Mouse (Mus musculus): Measurements from ENCODE around the gene Gipc3. TPM values are rescaled to one million over a fixed set of nuclear protein-coding genes. Genes with fewer than 3 reads are reported as not detected.

The Gipc3 gene
- polyA plus RNA-seq, 1 experiment from 2014 or later = 0.06 TPM

GRCm38 (mm10) chr10:81325781-81326180 lies 17.3 kb downstream of the Gipc3 start:
- H3K9ac ChIP-seq (ENCODE audit: low read length) = no peak overlapping the region
- no peak overlapping the region for H3K27ac ChIP-seq (replicated peaks)
- peaks cover 14% of the 10 kb centered on the region for H3K4me1 ChIP-seq (replicated peaks; ENCODE audit: control insufficient read depth, insufficient read depth)
- no peaks in the 10 kb centered on the region for H3K9me3 ChIP-seq (ENCODE audit: control insufficient read depth, low read length)
- no peak for ATAC-seq (ENCODE audit: low FRiP score, low TSS enrichment)
- WGBS = 92% methylated on average over 18 of the region's 18 CpGs
- no peak for TF ChIP-seq CTCF (IDR thresholded peaks at IDR 0.05; ENCODE audit: low read depth)
- no peak overlapping the region for H3K4me3 ChIP-seq (ENCODE audit: low read depth, low read length)
- peaks cover 44% of the 10 kb centered on the region for H3K36me3 ChIP-seq (ENCODE audit: control insufficient read depth, insufficient read depth, low read length)
- no peak overlapping the region for H3K4me2 ChIP-seq (replicated peaks; ENCODE audit: low read depth)
- DNase-seq (ENCODE audit: low spot score) = no peak
- no peaks in the 10 kb centered on the region for H3K27me3 ChIP-seq (ENCODE audit: control insufficient read depth, insufficient read depth, low read length)

- DNase-seq (ENCODE audit: low spot score) = no peak
- 94% methylated on average over 21 of the region's 21 CpGs for WGBS
- no peak for ATAC-seq (ENCODE audit: low FRiP score, low TSS enrichment)
- Histone ChIP-seq H3K4me3 (ENCODE audit: low read depth, low read length) (no peak overlapping the region), H3K4me2 (replicated peaks; ENCODE audit: low read depth) (no peak overlapping the region), H3K36me3 (ENCODE audit: control insufficient read depth, insufficient read depth, low read length) (peaks cover 44% of the 10 kb centered on the region), H3K9ac (ENCODE audit: low read length) (no peak overlapping the region), H3K4me1 (replicated peaks; ENCODE audit: control insufficient read depth, insufficient read depth) (peaks cover 11% of the 10 kb centered on the region), H3K9me3 (ENCODE audit: control insufficient read depth, low read length) (no peaks in the 10 kb centered on the region), H3K27ac (replicated peaks) (no peak overlapping the region), H3K27me3 (ENCODE audit: control insufficient read depth, insufficient read depth, low read length) (no peaks in the 10 kb centered on the region)
- TF ChIP-seq CTCF (IDR thresholded peaks at IDR 0.05; ENCODE audit: low read depth) = no peak
- no peak for TF ChIP-seq EP300 (optimal IDR thresholded peaks at IDR 0.05)
These were observed 17.9 kb downstream of the Gipc3 start for GRCm38 (mm10) chr10:81325176-81325575.

DNA sequence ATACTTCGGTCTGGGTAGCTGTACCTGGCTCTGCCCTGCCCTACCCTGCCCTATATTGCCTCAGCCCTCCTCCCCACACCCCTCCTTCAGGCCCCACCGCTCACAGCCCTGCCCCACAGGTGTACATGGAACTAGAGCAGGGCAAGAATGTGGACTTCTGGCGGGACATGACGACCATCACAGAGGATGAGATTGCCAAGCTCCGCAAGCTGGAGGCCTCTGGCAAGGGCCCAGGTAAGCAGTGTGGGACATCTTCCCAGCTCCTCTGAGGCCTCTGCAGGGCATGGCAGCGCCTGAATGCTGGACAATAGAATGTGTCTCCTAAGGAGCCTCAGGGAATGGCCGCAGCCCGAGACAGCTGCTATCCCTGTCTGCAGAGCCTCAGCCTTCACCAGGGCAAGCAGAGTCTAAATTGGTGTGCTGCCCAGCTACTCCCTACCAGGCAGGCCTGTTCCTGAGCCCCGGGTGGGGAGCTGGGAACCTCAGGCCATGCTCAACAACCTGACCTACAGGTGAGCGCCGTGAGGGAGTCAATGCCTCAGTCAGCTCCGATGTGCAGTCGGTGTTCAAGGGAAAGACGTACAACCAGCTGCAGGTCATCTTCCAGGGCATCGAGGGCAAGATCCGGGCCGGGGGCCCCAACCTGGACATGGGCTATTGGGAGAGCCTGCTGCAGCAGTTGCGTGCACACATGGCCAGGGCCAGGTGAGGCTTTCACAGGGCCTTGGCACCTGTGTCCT lies 19.1 kb downstream of the Gipc3 start:
- Histone ChIP-seq H3K36me3 (ENCODE audit: control insufficient read depth, insufficient read depth, low read length) (peaks cover 44% of the 10 kb centered on the region), H3K27me3 (ENCODE audit: control insufficient read depth, insufficient read depth, low read length) (no peaks in the 10 kb centered on the region), H3K4me1 (replicated peaks; ENCODE audit: control insufficient read depth, insufficient read depth) (peaks cover 8% of the 10 kb centered on the region; the same call in 1 of the 2 replicates), H3K9ac (ENCODE audit: low read length) (no peak overlapping the region), H3K9me3 (ENCODE audit: control insufficient read depth, low read length) (no peaks in the 10 kb centered on the region), H3K4me2 (replicated peaks; ENCODE audit: low read depth) (no peak overlapping the region), H3K27ac (replicated peaks) (no peak overlapping the region), H3K4me3 (ENCODE audit: low read depth, low read length) (no peak overlapping the region)
- DNase-seq (ENCODE audit: low spot score) = no peak
- TF ChIP-seq EP300 (optimal IDR thresholded peaks at IDR 0.05) (no peak), CTCF (IDR thresholded peaks at IDR 0.05; ENCODE audit: low read depth) (no peak)
- WGBS = 91% methylated on average over 18 of the region's 18 CpGs
- ATAC-seq (ENCODE audit: low FRiP score, low TSS enrichment) = no peak

DNA sequence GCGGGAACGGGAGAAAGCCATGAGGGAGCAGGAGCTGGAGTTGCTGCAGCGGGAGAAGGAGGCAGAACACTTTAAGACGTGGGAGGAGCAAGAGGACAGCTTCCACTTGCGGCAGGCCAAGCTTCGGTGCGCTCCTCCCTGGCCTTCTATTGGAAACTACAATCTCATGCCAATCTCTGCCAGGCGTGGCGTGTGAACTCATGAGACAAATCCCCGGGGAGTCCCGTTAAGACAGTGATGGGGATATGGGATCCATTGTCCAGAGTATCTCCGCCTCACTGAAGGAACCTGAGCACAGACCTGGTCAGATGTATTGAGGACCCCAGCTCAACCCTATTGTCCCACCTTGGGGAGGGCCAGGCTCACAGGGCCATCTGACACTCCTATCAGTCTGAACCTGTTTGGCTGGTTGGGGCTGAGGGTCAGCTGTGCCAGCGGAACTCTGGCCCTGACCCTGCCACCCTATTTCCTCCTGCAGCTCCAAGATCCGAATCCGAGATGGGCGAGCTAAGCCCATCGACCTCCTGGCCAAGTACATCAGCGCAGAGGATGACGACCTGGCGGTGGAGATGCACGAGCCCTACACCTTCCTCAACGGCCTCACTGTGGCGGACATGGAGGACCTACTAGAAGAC lies 19.8 kb downstream of the Gipc3 start:
- no peak for TF ChIP-seq CTCF (IDR thresholded peaks at IDR 0.05; ENCODE audit: low read depth)
- TF ChIP-seq EP300 (optimal IDR thresholded peaks at IDR 0.05) = no peak
- ATAC-seq (ENCODE audit: low FRiP score, low TSS enrichment) (no peak), DNase-seq (ENCODE audit: low spot score) (no peak)
- Histone ChIP-seq H3K9ac (ENCODE audit: low read length) (no peak overlapping the region), H3K4me1 (replicated peaks; ENCODE audit: control insufficient read depth, insufficient read depth) (peaks cover 10% of the 10 kb centered on the region; the same call in 1 of the 2 replicates), H3K27ac (replicated peaks) (no peak overlapping the region), H3K9me3 (ENCODE audit: control insufficient read depth, low read length) (no peaks in the 10 kb centered on the region), H3K27me3 (ENCODE audit: control insufficient read depth, insufficient read depth, low read length) (no peaks in the 10 kb centered on the region), H3K4me2 (replicated peaks; ENCODE audit: low read depth) (no peak overlapping the region), H3K36me3 (ENCODE audit: control insufficient read depth, insufficient read depth, low read length) (peaks cover 44% of the 10 kb centered on the region), H3K4me3 (ENCODE audit: low read depth, low read length) (no peak overlapping the region)
- WGBS = 89% methylated on average over 23 of the region's 23 CpGs

GRCm38 (mm10) chr10:81322444-81322843 lies 20.6 kb downstream of the Gipc3 start:
- H3K4me3 ChIP-seq (ENCODE audit: low read depth, low read length) = no peak overlapping the region
- DNase-seq (ENCODE audit: low spot score) (no peak), ATAC-seq (ENCODE audit: low FRiP score, low TSS enrichment) (no peak)
- H3K27ac ChIP-seq (replicated peaks) = no peak overlapping the region
- 89% methylated on average over 27 of the region's 27 CpGs for WGBS
- H3K27me3 ChIP-seq (ENCODE audit: control insufficient read depth, insufficient read depth, low read length) = no peaks in the 10 kb centered on the region
- TF ChIP-seq CTCF (IDR thresholded peaks at IDR 0.05; ENCODE audit: low read depth) (no peak), EP300 (optimal IDR thresholded peaks at IDR 0.05) (no peak)
- H3K4me1 ChIP-seq (replicated peaks; ENCODE audit: control insufficient read depth, insufficient read depth) = peaks cover 10% of the 10 kb centered on the region; the same call in 1 of the 2 replicates
- no peak overlapping the region for H3K4me2 ChIP-seq (replicated peaks; ENCODE audit: low read depth)
- H3K36me3 ChIP-seq (ENCODE audit: control insufficient read depth, insufficient read depth, low read length) = peaks cover 44% of the 10 kb centered on the region
- H3K9ac ChIP-seq (ENCODE audit: low read length) = no peak overlapping the region; the same call in 1 of the 2 replicates
- no peaks in the 10 kb centered on the region for H3K9me3 ChIP-seq (ENCODE audit: control insufficient read depth, low read length)

DNA sequence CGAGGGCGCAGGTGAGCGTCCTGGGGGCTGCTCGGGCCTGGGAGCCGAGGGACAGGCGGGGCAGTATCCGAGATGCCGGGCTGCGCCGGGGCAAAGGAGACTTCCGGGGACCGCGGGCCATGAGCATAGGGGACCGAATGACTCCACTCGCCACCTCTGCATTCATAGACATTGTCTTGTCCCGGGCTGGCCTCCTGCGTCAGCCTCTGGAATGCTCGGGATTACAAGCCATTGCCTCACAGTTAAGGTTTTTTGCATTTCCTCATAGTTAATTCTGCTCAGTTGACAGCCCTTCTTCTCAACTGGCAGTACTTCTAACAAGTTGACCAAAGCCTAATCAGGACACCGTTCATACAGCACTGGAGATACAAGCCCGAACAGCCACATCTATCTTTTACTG lies 21.6 kb downstream of the Gipc3 start:
- ATAC-seq (ENCODE audit: low FRiP score, low TSS enrichment) (no peak), DNase-seq (ENCODE audit: low spot score) (no peak)
- Histone ChIP-seq H3K9me3 (ENCODE audit: control insufficient read depth, low read length) (no peaks in the 10 kb centered on the region), H3K9ac (ENCODE audit: low read length) (peak overlapping the region; percentile 92), H3K4me2 (replicated peaks; ENCODE audit: low read depth) (peak overlapping the region; percentile 80), H3K4me1 (replicated peaks; ENCODE audit: control insufficient read depth, insufficient read depth) (peaks cover 13% of the 10 kb centered on the region; the same call in 1 of the 2 replicates), H3K27me3 (ENCODE audit: control insufficient read depth, insufficient read depth, low read length) (no peaks in the 10 kb centered on the region), H3K36me3 (ENCODE audit: control insufficient read depth, insufficient read depth, low read length) (peaks cover 38% of the 10 kb centered on the region), H3K27ac (replicated peaks) (peak overlapping the region; percentile 87), H3K4me3 (ENCODE audit: low read depth, low read length) (peak overlapping the region; percentile 90)
- 3% methylated on average over 14 of the region's 20 CpGs for WGBS
- TF ChIP-seq CTCF (IDR thresholded peaks at IDR 0.05; ENCODE audit: low read depth) (no peak), EP300 (optimal IDR thresholded peaks at IDR 0.05) (no peak)

All from stomach, postnatal 0 days (tissue).